In the genomic region with DNA sequence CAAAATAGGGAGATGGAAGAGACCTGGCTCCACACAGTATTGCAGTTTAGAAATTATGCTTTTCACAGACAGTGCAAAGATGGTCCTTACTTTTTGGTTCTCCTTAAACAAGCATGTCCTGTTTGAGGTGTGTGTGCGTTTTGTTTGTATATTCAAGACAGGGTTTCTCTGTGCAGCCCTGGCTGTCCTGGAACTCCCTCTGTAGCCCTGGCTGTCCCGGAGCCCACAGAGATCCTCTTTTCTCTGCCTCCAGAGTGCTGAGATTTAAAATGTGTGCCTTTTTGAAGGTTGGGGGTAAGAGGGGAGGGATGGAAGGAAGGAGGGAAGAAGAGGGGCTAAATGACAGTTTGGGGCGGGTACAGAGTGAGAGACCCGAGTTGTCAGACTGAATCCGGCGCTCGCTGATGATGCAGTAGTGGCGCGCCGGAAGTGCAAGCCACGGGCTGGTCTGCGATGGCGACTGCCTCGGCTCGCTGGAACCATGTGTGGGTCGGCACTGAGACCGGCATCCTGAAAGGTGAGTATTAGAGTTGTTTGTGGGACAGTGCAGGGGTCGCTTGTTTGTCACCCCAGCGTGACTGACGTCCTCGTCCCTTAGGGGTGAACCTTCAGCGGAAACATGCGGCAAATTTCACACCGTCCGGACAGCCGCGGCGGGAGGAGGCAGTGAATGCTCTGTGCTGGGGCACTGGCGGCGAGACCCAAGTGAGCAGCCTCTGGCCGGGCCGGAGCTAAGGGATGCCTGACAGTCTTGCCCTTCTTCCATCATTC, we compare ENCODE assay signal across 8 mouse cellular contexts. TPM values are rescaled to one million over a fixed set of nuclear protein-coding genes. Genes with fewer than 3 reads are reported as not detected.
DNase-seq lines count a peak whose midpoint lies in the region; ATAC-seq and TF ChIP-seq lines count a peak whose summit lies in the region.

Wdr74 (plus strand) TSS at position 439 of the 771 bp plus-strand sequence.

- H3K36me3 ChIP-seq in heart, embryonic 10.5 days: peaks cover 35% of the 10 kb centered on the region
- H3K36me3 ChIP-seq in kidney, embryonic 15.5 days: peaks cover 35% of the 10 kb centered on the region
- H3K36me3 ChIP-seq in limb, embryonic 15.5 days: peaks cover 31% of the 10 kb centered on the region
- peaks cover 21% of the 10 kb centered on the region for H3K36me3 ChIP-seq in midbrain, postnatal 0 days (ENCODE audit: insufficient read depth, low read length)

- no peak for TF ChIP-seq CTCF in midbrain, postnatal 0 days (IDR thresholded peaks at IDR 0.05)

- H3K9ac ChIP-seq in kidney, embryonic 15.5 days: peak within 1 kb of the TSS; percentile 63
- H3K9ac ChIP-seq in limb, embryonic 15.5 days: peak within 1 kb of the TSS; percentile 69
- H3K9ac ChIP-seq in midbrain, postnatal 0 days (replicated peaks; ENCODE audit: low read length, poor library complexity, severe bottlenecking): peak within 1 kb of the TSS; percentile 75

- no peaks in the 10 kb centered on the region for H3K27me3 ChIP-seq in heart, embryonic 10.5 days (ENCODE audit: insufficient read depth, poor library complexity, severe bottlenecking)
- H3K27me3 ChIP-seq in kidney, embryonic 15.5 days: no peaks in the 10 kb centered on the region
- no peaks in the 10 kb centered on the region for H3K27me3 ChIP-seq in limb, embryonic 15.5 days
- H3K27me3 ChIP-seq in midbrain, postnatal 0 days (ENCODE audit: insufficient read depth, low read length): no peaks in the 10 kb centered on the region

- H3K4me3 ChIP-seq in heart, embryonic 10.5 days: peak within 1 kb of the TSS; percentile 94
- H3K4me3 ChIP-seq in kidney, embryonic 15.5 days (replicated peaks): peak within 1 kb of the TSS; percentile 77
- H3K4me3 ChIP-seq in limb, embryonic 15.5 days: peak within 1 kb of the TSS; percentile 84
- peak within 1 kb of the TSS; percentile 85 for H3K4me3 ChIP-seq in midbrain, postnatal 0 days (ENCODE audit: low read depth, low read length)

- under 1% methylated on average over 32 of the region's 32 CpGs for WGBS in heart, embryonic 10.5 days
- WGBS in kidney, embryonic 15.5 days: 0% methylated on average over 32 of the region's 32 CpGs
- under 1% methylated on average over 32 of the region's 32 CpGs for WGBS in limb, embryonic 15.5 days
- under 1% methylated on average over 32 of the region's 32 CpGs for WGBS in midbrain, postnatal 0 days

- H3K9me3 ChIP-seq in heart, embryonic 10.5 days: no peaks in the 10 kb centered on the region
- H3K9me3 ChIP-seq in kidney, embryonic 15.5 days (replicated peaks): no peaks in the 10 kb centered on the region
- H3K9me3 ChIP-seq in limb, embryonic 15.5 days: no peaks in the 10 kb centered on the region
- H3K9me3 ChIP-seq in midbrain, postnatal 0 days (ENCODE audit: low read length): no peaks in the 10 kb centered on the region

- peak within 1 kb of the TSS; percentile 89 for H3K27ac ChIP-seq in heart, embryonic 10.5 days
- peak within 1 kb of the TSS; percentile 75 for H3K27ac ChIP-seq in kidney, embryonic 15.5 days
- peak within 1 kb of the TSS; percentile 47 for H3K27ac ChIP-seq in limb, embryonic 15.5 days
- H3K27ac ChIP-seq in midbrain, postnatal 0 days (ENCODE audit: low read depth, low read length): peak within 1 kb of the TSS; percentile 75

- peaks cover 9% of the 10 kb centered on the region for H3K4me1 ChIP-seq in heart, embryonic 10.5 days
- H3K4me1 ChIP-seq in kidney, embryonic 15.5 days: peaks cover 16% of the 10 kb centered on the region
- peaks cover 21% of the 10 kb centered on the region for H3K4me1 ChIP-seq in limb, embryonic 15.5 days
- H3K4me1 ChIP-seq in midbrain, postnatal 0 days (ENCODE audit: insufficient read depth, low read length): no peaks in the 10 kb centered on the region; the same call in 1 of the 2 replicates

- H3K4me2 ChIP-seq in kidney, embryonic 15.5 days: peak within 1 kb of the TSS; percentile 69
- H3K4me2 ChIP-seq in limb, embryonic 15.5 days: peak within 1 kb of the TSS; percentile 69
- H3K4me2 ChIP-seq in midbrain, postnatal 0 days (ENCODE audit: low read depth, low read length, poor library complexity, severe bottlenecking): peak within 1 kb of the TSS; percentile 92

- DNase-seq in B cell, adult 2 months: peak; percentile 94 to 95
- peak; percentile 96 for DNase-seq in brain, adult 2 months (ENCODE audit: low read depth, low spot score)
- peak; percentile 95 for DNase-seq in heart, embryonic 10.5 days (ENCODE audit: low spot score)
- DNase-seq in midbrain, postnatal 0 days (ENCODE audit: low spot score): peak; percentile 96
- peak; percentile 86 to 94 for DNase-seq in spleen, postnatal 10 days (ENCODE audit: low spot score in 2 of 2)

- peak; percentile 94 for ATAC-seq in erythroblast, adult 5-6 weeks (replicated peaks; ENCODE audit: low FRiP score, poor library complexity, severe bottlenecking)
- peak; percentile 89 for ATAC-seq in kidney, embryonic 15.5 days (replicated peaks; ENCODE audit: low FRiP score)
- peak; percentile 90 for ATAC-seq in limb, embryonic 15.5 days (ENCODE audit: insufficient number of reproducible peaks, low FRiP score, low TSS enrichment, low read depth)
- peak; percentile 93 for ATAC-seq in midbrain, postnatal 0 days (ENCODE audit: low FRiP score)

RNA-seq across cellular contexts. Expression of gene Wdr74, which starts in this region (rescaled TPM):
- 7.9 and 61.9 TPM in 2 replicates for total RNA-seq in erythroblast, adult 5-6 weeks (2015; ENCODE audit: low replicate concordance)
- total RNA-seq in erythroblast, adult 5-6 weeks (2017; ENCODE audit: low replicate concordance): 15.3 and 18.3 TPM in 2 replicates
- 76.6 and 101 TPM in 2 replicates for polyA plus RNA-seq in heart, embryonic 10.5 days (2016; fragmentation: Nextera tagmentation; extraction: Ambion mirVana)
- polyA plus RNA-seq in kidney, embryonic 15.5 days (2015; fragmentation: Nextera tagmentation; extraction: Ambion mirVana): 90.1 and 94.2 TPM in 2 replicates
- polyA plus RNA-seq in limb, embryonic 15.5 days (2015; fragmentation: Nextera tagmentation; extraction: Ambion mirVana): 93.8 and 96.0 TPM in 2 replicates
- 50.9 and 65.7 TPM in 2 replicates for total RNA-seq in midbrain, postnatal 0 days (2014; rRNA removed)
- polyA plus RNA-seq in midbrain, postnatal 0 days (2015; fragmentation: Nextera tagmentation; extraction: Ambion mirVana): 85.9 and 88.2 TPM in 2 replicates

Comparison
In these comparisons a context has a peak if more than half of its experiments do, and no peak if none do; other contexts are left out.
1. Peak in every context shown above with its lines: DNase-seq, ATAC-seq, H3K4me3 ChIP-seq and H3K27ac ChIP-seq.